Mouse (Mus musculus): ENCODE results near the gene Clec4n. TPM values are rescaled to one million over a fixed set of nuclear protein-coding genes. Genes with fewer than 3 reads are reported as not detected.
"Not testable (repeated sequence)": the region's sequence is repeated elsewhere in the genome, so short reads cannot be mapped to it uniquely, and the experiment has no call there.

Gene Clec4n
- polyA plus RNA-seq, 1 experiment from 2014 or later, result 0.48 TPM

- Histone ChIP-seq H3K27me3 (ENCODE audit: poor library complexity, severe bottlenecking) (no peaks in the 10 kb centered on the region), H3K9me3 (no peaks in the 10 kb centered on the region), H3K27ac (no peak overlapping the region), H3K4me1 (no peaks in the 10 kb centered on the region), H3K36me3 (replicated peaks) (no peaks in the 10 kb centered on the region), H3K4me3 (no peak overlapping the region)
- no peak for DNase-seq (ENCODE audit: extremely low spot score, low spot score)
- WGBS, result 85% methylated on average over 1 of the region's 1 CpGs
Observed at GRCm38 (mm10) chr6:123260868-123261267, 31.2 kb downstream of the Clec4n start.

- 74% methylated on average over 4 of the region's 4 CpGs for WGBS
- Histone ChIP-seq H3K4me3 (no peak within 1 kb of the TSS), H3K9me3 (no peaks in the 10 kb centered on the region), H3K27me3 (ENCODE audit: poor library complexity, severe bottlenecking) (no peaks in the 10 kb centered on the region), H3K4me1 (no peaks in the 10 kb centered on the region), H3K27ac (no peak within 1 kb of the TSS), H3K36me3 (replicated peaks) (no peaks in the 10 kb centered on the region)
- no peak for DNase-seq (ENCODE audit: extremely low spot score, low spot score)
Observed at GRCm38 (mm10) chr6:123261555-123262161, 32.0 kb downstream of the Clec4n start, which contains the start of gene Clec4d. TSS of gene Clec4d (plus strand) at chr6:123262111.

GRCm38 (mm10) chr6:123264194-123264593 lies 34.6 kb downstream of the Clec4n start:
- Histone ChIP-seq H3K9me3 (no peaks in the 10 kb centered on the region), H3K4me3 (no peak overlapping the region), H3K36me3 (replicated peaks) (no peaks in the 10 kb centered on the region), H3K27me3 (ENCODE audit: poor library complexity, severe bottlenecking) (no peaks in the 10 kb centered on the region), H3K27ac (no peak overlapping the region), H3K4me1 (no peaks in the 10 kb centered on the region)
- WGBS, result 93% methylated on average over 3 of the region's 3 CpGs
- no peak for DNase-seq (ENCODE audit: extremely low spot score, low spot score)

DNA sequence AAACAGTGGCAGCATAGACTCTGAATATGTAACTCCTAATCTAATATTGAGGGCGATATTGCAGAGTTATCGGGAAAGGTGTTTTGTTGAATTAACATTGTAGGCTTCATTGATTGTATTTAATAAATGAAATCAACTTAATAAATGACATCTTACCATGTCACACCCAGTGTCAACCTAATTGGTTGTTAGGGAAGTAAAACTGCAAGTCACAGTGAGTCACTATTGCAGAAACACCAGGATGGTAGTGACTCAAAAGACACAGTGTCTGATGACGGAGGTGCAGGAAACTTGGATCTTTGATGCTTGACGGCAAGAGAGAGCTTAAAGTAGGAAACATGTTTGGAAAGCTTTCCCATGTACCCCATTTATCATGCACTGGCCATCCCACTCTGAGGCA lies 36.2 kb downstream of the Clec4n start:
- no peaks in the 10 kb centered on the region for H3K9me3 ChIP-seq
- no peak overlapping the region for H3K4me3 ChIP-seq
- WGBS, result 93% methylated on average over 4 of the region's 4 CpGs
- H3K4me1 ChIP-seq, result no peaks in the 10 kb centered on the region
- no peak overlapping the region for H3K27ac ChIP-seq
- no peak for DNase-seq (ENCODE audit: extremely low spot score, low spot score)
- no peaks in the 10 kb centered on the region for H3K27me3 ChIP-seq (ENCODE audit: poor library complexity, severe bottlenecking)
- H3K36me3 ChIP-seq (replicated peaks), result no peaks in the 10 kb centered on the region

DNA sequence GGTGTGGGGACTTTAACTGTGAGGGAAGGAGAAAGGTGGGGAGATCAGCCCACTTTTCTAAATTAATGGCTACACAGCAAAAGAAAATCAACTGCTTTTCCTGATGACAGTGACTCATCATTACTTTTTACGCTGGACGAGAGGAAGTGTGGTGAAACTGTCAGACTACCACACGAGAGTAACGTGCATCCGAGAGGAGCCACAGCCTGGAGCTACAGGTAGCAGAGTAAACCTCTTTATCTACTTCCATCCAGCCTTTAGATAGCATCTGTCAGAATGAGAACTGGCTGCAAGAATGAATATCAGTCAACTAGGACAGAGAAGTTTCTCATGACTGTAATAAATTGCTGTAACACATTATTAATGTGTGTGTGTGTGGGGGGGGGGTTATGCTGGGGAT lies 37.3 kb downstream of the Clec4n start:
- 92% methylated on average over 5 of the region's 5 CpGs for WGBS
- Histone ChIP-seq H3K27ac (no peak overlapping the region), H3K4me3 (no peak overlapping the region), H3K9me3 (no peaks in the 10 kb centered on the region), H3K36me3 (replicated peaks) (no peaks in the 10 kb centered on the region), H3K4me1 (no peaks in the 10 kb centered on the region), H3K27me3 (ENCODE audit: poor library complexity, severe bottlenecking) (no peaks in the 10 kb centered on the region)
- no peak for DNase-seq (ENCODE audit: extremely low spot score, low spot score)

DNA sequence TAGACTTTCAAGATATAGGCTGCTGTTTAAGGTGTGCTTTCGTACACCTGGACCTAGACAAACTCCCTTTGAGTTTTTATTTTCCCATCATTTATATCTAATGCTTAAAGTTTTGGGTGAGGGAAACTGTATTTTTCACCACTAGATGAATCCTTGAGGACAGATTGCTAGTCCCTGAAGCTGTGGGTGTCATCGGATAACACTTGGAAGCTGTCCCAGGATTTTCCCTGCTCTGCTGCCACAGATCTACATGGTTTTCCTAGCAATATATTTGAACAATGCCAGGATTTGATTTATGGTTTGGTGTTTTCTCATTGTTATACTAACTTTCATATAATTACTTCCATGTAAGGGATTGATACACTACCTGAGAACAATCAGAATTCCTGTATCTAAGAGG lies 49.8 kb downstream of the Clec4n start:
- no peak overlapping the region for H3K4me3 ChIP-seq
- DNase-seq (ENCODE audit: extremely low spot score, low spot score), result no peak
- H3K36me3 ChIP-seq (replicated peaks), result no peaks in the 10 kb centered on the region
- H3K9me3 ChIP-seq, result no peaks in the 10 kb centered on the region
- H3K27me3 ChIP-seq (ENCODE audit: poor library complexity, severe bottlenecking), result no peaks in the 10 kb centered on the region
- WGBS, result 93% methylated on average over 2 of the region's 2 CpGs
- no peak overlapping the region for H3K27ac ChIP-seq
- H3K4me1 ChIP-seq, result no peaks in the 10 kb centered on the region

GRCm38 (mm10) chr6:123286311-123286710 lies 56.7 kb downstream of the Clec4n start:
- Histone ChIP-seq H3K36me3 (replicated peaks) (no peaks in the 10 kb centered on the region), H3K27me3 (ENCODE audit: poor library complexity, severe bottlenecking) (no peaks in the 10 kb centered on the region), H3K9me3 (no peaks in the 10 kb centered on the region), H3K4me1 (no peaks in the 10 kb centered on the region), H3K27ac (no peak overlapping the region), H3K4me3 (no peak overlapping the region)
- WGBS, result 98% methylated on average over 2 of the region's 2 CpGs
- no peak for DNase-seq (ENCODE audit: extremely low spot score, low spot score)

DNA sequence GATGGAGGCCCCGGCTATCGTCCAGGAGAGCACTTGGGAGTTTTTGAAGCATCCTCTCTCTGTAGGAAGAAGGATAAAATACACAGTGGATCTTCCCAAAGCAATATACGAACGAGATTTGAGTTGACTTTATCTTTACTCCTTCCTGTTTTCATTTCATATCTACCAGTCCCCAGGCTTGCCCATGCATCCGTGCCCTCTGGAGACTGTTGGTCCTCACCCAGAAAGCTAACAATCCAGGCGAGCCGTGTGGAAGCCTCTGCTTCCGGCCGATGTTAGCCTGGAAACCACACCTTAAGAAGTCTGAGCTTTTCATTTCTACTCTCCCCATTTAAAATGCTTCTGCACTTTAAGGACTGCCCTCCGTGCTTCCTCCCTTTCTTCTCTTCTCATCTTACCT lies 59.3 kb downstream of the Clec4n start:
- no peaks in the 10 kb centered on the region for H3K27me3 ChIP-seq (ENCODE audit: poor library complexity, severe bottlenecking)
- H3K9me3 ChIP-seq, result no peaks in the 10 kb centered on the region
- no peaks in the 10 kb centered on the region for H3K36me3 ChIP-seq (replicated peaks)
- H3K4me3 ChIP-seq, result no peak overlapping the region
- no peaks in the 10 kb centered on the region for H3K4me1 ChIP-seq
- no peak for DNase-seq (ENCODE audit: extremely low spot score, low spot score)
- 87% methylated on average over 10 of the region's 10 CpGs for WGBS
- H3K27ac ChIP-seq, result no peak overlapping the region

DNA sequence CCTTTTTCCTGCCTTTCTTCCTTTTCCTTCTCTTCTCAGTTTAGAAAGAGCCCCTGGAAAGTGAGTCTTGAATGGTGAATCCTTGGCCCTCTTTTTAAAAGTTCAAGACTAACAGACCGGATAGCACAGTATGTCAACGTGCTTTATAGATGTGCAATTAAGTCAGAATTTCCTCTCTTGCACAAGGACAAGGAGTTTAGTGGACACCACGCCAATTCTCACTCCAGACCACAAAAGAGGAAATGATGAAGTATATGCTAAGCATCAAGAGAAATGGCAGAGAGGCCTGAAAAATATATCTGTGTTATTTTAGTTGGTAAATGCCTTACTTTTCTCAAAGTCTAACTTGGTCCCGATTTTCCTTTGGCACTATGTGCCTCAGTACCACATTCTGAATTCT lies 60.1 kb downstream of the Clec4n start, which contains the start of gene Clec4e:
Gene Clec4e, minus strand, starts transcription at position 118 of the 400 bp plus-strand sequence.
- no peaks in the 10 kb centered on the region for H3K9me3 ChIP-seq
- no peak within 1 kb of the TSS for H3K4me3 ChIP-seq
- DNase-seq (ENCODE audit: extremely low spot score, low spot score), result no peak
- no peaks in the 10 kb centered on the region for H3K36me3 ChIP-seq (replicated peaks)
- H3K27me3 ChIP-seq (ENCODE audit: poor library complexity, severe bottlenecking), result no peaks in the 10 kb centered on the region
- WGBS, result 86% methylated on average over 4 of the region's 4 CpGs
- no peaks in the 10 kb centered on the region for H3K4me1 ChIP-seq
- H3K27ac ChIP-seq, result no peak within 1 kb of the TSS

DNA sequence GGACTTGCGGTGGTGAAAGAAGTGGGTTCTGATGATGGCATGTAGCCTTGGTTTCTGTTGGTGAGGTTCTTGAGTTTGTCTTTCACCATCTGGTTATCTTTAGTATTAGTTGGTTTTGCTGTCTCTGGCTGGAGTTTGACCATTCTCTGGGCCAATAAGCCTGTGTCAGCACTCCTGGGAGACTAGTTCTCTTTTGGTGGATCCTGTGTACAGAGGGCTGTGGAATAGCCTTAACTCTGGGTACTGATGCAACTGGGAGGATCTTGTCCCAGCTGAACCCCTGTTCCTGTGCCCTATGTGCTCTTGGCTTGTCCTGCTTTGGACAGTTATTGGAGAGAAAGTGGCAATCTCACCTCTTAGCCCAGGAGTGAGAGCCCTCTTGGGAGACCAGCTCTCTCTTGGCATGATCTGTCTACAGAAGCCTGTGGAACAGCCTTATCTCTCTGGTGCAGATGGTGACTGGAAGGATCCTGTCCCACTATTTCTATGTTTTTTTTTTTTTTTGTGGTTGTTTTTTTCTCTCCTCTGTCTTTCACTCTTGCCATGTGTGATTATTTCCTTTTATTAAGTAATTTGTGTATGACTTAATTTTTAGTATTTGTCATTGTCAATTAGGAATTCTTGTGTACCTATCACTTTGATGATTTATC lies 63.2 kb downstream of the Clec4n start:
- H3K27ac ChIP-seq, result no peak overlapping the region
- no peaks in the 10 kb centered on the region for H3K27me3 ChIP-seq (ENCODE audit: poor library complexity, severe bottlenecking)
- H3K9me3 ChIP-seq, result no peaks in the 10 kb centered on the region
- H3K4me3 ChIP-seq, result no peak overlapping the region
- no peaks in the 10 kb centered on the region for H3K4me1 ChIP-seq
- 97% methylated on average over 1 of the region's 1 CpGs for WGBS
- DNase-seq (ENCODE audit: extremely low spot score, low spot score), result no peak
- no peaks in the 10 kb centered on the region for H3K36me3 ChIP-seq (replicated peaks)

- not testable (repeated sequence) for H3K27ac ChIP-seq; H3K27me3 ChIP-seq (ENCODE audit: poor library complexity, severe bottlenecking); H3K9me3 ChIP-seq; H3K4me3 ChIP-seq; DNase-seq (ENCODE audit: extremely low spot score, low spot score); H3K4me1 ChIP-seq; H3K36me3 ChIP-seq (replicated peaks)
- WGBS, result 92% methylated on average over 11 of the region's 11 CpGs
Observed at GRCm38 (mm10) chr6:123293509-123293908, 63.9 kb downstream of the Clec4n start.
